Mouse (Mus musculus) yolk sac, embryonic 10.5 days (tissue): ENCODE data around the gene Tmem165.

Experiments
- DNase-seq: peaks from one replicate; pipeline ENCODE4 v3.0.0-alpha.2; 2017; ENCODE audit warnings: low spot score

The Tmem165 gene

DNA sequence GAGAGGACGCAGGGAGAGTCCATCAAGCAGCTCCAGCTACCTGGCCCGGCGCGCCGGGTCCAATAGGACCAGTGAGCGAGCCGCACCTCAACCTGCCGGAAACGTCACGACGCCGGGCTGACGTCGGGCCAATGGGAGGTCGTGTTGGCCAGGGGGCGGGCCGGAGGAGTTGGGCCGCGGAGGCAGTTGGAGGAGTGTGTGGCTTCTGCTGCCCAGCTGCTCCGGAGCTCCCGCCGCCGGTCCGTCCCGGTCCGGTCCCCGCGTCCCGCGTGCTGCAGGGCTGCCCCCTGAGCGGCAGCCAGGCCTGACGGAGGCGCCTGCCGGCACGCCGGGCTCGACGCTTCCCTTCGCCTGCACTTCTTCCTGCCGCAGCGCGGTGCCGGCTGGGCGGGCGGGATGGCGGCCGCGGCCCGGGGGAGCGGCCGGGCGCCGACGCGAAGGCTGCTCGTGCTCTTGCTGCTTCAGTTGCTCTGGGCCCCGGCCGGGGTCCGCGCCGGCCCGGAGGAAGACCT lies at the start of gene Tmem165:
Gene Tmem165 (plus strand): TSS at position 131 of the 512 bp plus-strand sequence.
- DNase-seq = peak; percentile 96

DNA sequence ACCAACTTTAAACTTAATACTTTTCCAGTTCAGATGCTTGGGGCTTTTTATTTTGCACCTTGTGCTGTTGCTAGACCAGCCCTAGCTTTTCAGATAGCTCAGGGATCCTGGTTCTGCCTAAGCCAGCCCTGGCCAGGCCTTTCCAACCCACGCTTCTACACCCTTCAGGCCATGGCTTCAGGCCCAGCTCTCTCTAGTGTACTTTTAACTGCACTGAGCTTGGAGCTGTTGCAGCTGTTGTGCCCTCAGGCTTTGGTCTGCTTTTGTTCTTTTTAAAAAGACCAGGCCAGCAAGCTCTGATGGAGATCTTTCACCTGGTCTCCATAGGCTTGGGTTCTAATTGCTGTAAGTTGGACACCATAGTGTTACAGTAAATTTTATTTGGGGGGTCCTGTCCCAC lies 48.0 kb upstream of the Tmem165 start:
- no peak for DNase-seq

DNA sequence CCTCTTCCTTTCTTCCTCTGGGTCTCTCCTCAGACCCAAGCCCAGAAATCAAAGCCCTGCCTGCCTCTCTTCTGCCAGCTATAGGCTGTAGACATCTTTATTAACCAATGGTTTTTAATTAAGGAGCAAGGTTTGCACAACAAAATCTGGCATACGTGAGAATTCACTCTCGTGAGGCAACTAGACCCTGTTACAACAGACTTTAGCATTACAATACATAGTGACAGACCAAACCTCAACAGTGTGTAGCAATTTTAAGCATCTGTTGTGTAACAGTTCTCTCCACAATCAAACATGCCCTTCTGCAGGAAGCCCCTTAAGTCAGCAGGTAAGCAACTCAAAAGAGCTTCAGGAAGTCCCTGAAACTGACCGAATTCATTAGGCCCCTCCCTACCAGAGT lies 47.4 kb upstream of the Tmem165 start:
- DNase-seq = no peak

DNA sequence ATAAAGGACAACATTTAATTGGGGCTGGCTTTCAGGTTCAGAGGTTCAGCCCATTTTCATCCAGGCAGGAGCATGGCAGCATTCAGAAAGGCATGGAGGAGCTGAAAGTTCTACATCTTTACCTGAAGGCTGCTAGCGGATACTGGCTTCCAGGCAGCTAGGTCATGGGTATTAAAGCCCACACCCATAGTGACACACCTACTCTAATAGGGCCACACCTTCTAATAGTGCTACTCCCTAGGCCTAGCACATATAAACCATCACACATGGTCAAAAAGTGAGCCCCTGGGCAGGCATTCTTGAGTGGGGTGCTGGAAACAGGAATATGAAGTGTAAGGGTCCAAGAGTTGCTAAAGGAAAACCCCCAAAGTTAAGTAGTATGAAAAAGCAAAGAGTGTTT lies 46.1 kb upstream of the Tmem165 start:
- no peak for DNase-seq

DNA sequence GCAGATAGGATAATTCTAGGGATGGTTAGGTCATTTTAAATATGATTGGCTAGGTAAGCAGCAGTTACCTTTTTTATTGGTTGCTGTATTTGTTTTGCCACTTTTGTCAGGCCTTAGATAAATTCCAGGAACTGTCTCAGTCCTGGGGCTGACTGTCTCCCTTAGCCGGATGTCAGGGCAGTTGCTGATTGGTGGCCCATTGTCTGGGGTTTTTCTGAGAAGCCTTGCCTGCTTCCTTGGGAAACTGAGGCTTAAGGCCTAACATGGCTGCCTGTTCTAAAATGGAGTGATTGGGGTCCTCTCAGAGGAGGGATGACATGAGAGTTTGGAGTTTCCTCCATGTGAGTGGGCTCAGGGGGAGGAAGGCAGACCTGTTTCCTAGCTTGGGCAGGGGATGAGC lies 45.6 kb upstream of the Tmem165 start:
- no peak for DNase-seq

DNA sequence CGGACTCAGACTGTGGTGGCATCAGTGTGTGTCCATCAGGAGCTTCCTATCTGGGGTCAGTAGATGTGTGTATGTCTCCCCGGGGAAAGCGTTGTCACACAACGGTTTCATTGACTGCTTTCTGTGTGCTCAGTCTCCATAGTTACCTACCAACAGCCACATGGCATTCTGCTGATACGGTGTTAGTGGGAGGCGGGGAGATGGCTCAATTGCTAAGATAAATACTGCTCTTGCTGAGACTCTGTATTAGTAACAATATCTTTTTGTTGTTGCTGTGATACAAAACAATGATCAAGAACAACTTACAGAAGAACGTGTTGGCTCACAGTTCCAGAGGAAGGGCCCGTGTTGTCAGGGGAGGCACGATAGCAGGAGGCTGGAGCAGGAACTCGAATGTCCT lies 45.2 kb upstream of the Tmem165 start:
- DNase-seq = peak; percentile 16

DNA sequence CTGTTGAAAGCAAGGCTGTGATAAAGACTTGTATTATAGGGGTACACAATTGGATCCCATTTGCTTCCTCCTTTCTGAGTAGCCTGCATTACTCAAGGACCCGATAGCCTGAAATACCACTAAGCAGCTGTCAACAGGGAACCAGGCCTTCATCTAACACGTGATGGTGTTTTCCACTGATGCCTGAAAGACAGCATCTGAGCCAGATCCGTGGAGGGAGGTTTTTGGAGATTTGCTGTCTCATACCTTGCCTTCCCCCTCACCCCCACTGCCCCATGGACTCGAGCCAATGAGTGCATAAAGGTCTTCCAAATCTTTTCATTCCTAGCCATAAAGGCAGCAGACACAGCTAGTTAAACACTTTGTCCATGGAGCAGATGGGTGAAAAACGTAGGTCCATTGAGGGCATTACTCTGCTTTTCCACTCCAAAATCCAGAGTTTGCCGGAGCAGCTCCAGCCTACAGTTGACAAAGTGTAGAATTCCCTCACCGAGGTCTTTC lies 44.5 kb upstream of the Tmem165 start:
- no peak for DNase-seq

DNA sequence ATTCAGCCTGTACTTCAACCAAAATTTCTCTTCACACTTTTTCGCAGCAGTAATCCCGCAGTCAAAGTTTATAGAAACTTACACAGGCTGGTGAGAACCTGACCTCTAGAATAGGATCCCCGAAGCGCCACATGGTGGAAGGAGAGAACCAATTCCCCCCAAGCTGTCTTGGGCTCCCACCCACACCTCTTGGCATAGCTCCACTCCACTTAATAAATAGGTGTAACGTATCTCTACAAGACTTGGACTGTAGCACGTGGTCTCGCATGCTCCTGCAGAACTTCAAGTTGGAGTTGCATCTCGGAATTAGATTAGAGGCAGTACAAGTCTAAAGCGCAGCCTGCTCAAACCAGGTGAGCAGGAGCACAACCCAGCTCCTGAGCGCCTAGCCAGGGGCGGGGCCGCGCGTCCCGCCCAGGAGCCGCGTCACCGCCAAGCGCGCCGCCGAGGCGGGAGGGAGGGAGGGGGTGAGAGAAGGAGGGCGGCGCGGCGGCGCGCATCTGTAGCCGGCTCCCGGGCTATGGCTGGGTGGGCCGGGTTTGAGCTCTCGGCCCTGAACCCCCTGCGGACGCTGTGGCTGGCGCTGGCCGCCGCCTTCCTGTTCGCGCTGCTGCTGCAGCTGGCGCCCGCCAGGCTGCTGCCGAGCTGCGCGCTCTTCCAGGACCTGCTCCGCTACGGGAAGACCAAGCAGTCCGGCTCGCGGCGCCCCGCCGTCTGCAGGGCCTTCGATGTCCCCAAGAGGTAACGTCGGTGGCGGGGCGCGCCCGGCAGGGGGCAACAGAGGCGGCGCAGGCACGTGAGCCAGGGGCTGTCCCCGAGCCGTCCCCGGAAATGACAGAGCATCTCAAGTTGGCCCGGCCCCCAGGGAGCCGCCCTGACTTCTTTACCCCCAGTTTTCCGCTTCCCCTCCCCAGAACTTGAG lies 43.6 kb upstream of the Tmem165 start, which contains the start of gene Srd5a3:
Gene Srd5a3 (plus strand): TSS at position 464 of the 922 bp plus-strand sequence.
- peak; percentile 96 for DNase-seq

DNA sequence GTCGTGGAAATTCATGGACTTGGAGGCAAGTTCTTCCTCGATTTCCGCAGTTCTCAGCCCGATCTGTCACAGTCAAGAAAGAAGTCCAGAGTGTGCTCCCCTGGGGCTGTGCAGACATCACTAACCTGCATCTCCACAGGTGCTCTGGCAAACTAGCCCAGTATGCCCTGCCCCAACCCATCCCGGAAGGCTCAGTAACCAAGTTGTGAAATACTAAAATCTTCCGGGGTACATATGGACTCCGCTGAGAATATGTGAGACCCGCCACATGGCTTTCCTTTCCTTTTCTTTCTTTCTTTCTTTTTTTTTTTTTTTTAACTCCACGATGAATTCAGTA lies 43.0 kb upstream of the Tmem165 start:
- DNase-seq = no peak

DNA sequence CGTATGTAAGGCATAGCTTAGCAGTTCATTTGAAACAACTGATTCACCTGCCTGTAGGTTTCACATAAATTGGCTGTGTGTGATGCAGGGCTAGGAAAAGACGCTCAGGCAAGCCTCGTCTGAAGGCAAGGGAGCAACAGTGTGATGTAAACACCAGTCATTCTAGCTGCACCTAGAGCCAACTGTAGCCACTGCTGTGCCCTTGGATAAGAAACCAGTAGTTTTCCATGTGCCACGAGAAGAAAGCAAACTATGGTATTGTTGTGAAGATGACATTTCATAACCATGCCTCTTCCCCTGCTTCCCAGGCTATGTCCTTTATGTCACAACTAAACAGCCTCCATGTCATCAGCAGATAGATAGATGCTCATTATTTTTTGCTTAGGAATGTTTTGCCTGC lies 40.3 kb upstream of the Tmem165 start:
- no peak for DNase-seq

DNA sequence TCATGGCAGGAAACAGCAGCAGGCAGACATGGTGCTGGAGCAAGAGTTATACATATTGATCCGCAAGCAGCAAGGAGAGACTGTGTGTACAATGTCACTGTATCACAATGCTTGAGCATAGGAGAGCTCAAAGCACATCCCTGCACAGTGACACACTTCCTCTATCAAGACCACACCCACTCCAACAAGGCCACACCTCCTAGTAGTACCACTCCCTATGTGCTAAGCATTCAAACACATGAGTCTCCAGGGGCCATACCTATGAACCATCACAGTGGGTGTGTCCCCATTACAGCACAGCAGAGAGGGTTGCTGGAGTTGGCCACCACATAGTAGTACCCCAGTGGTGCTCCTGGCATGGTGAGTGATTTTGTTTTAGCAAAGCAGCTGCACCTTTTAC lies 37.3 kb upstream of the Tmem165 start:
- DNase-seq = no peak

DNA sequence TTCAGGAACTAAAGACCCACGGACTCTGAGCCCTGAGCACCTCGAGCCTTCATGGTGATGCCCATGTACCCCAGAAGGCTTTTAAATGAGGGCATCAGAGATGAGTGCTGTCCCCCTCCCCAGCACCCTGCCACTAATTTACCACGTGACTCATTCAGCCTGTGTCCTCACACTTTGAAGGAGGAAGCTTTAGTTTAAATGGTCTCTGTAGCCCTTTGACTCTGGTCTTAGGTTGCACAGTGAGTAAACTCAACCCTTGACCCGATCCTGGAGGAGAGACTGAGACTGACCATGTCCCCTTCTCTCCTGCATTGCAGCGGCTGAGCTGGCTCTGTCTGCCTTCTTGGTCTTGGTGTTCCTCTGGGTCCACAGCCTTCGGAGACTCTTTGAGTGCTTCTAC lies 34.2 kb upstream of the Tmem165 start:
- DNase-seq = peak; percentile 62

DNA sequence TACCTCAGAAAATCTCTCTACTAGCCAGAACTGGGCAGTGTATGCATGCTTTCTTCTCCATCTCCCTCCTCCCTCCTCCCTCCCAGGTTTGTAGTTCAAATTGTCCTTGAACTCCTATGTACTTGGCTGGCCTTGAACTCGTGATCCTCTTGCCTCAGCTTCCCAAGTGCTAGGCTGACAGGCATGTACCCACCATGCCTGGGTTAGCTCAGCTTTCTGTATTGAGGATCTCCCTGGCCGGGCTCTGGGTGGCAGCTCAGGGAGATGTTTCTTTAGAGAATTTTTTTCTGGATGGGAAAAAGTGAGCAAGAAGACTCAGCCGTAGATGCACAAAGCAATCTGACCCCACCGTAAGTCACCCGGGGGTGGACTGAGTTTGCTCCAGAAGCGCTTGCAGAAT lies 30.7 kb upstream of the Tmem165 start:
- DNase-seq = no peak

DNA sequence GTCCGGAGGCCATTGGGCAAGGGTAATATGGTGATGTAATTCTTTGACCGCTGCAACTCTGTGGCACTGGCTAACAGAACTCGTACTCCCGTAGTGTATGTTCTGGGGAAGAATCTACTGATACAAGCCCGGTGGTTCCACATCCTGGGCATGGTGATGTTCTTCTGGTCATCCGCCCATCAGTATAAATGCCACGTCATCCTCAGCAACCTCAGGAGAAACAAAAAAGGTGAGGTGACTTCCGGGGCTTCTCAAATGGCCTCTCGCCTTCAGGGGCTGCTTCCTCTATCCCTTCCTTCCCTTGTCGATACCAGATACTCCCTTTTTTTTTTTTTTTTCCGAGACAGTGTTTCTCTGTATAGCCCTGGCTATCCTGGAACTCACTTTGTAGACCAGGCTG lies 30.2 kb upstream of the Tmem165 start:
- DNase-seq = no peak

DNA sequence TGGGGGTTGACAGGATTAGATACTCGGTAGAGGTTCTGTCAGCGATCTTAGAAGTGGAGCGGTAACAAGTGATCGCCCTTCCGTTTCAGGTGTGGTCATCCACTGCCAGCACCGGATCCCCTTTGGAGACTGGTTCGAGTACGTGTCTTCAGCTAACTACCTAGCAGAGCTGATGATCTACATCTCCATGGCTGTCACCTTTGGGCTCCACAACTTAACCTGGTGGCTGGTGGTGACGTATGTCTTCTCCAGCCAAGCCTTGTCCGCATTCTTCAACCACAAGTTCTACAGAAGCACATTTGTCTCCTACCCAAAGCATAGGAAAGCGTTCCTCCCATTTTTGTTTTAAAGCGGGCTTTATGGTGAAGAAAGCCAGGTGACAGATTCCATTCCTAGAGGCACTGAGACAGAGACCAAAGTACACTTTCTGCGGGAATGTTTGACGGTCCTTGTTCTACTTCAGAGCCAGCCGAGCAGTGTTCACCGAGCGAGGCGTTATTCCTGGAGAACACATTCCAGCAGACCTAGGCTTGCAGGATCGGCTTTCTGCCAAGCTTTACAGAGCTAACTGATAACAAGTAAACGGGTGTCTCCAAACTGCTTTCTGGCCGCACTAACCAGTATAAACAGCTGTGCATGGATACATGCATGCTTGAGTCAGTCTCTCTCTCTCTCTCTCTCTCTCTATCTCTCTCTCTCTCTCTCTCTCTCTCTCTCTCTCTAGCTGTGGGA lies 29.1 kb upstream of the Tmem165 start:
- DNase-seq = peak; percentile 82

DNA sequence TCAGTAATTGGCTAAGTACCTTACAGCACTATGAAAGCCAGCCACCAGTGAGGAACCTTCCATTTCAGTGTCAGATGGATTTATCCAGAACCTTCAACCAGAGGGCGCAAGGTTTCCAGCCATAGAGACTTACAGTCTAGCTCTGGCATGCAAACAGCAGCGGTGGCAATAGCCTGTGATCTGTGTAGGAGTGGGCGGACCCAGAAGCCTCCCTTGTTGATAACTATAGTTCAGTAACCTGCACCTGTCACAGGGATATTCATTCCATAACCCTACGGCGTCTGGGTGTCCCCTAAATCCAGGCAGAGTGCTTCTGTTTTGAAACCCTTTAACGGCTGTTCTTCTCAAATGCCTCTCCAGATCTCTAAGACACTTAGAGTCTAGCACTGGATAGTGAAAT lies 24.1 kb upstream of the Tmem165 start:
- DNase-seq = no peak

DNA sequence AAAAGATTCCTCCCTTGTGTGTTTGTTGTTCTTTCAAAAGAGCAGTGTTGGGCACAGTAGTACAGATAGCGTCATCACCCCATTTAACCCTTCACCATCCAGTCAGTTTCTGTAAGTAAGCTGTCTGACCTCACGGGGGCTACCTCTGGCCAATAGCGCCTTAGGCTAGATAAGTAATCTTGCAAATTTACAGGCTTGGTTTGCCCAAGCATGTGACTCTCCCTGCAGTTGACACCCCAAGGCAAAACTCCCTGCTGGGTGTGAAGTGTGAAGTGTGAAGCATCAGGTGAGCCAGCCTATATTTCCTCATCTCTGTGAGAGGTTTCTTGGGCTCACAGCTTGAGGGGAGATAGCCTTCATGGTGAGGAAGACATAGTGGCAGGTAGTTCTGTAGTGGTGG lies 23.6 kb upstream of the Tmem165 start:
- DNase-seq = no peak

DNA sequence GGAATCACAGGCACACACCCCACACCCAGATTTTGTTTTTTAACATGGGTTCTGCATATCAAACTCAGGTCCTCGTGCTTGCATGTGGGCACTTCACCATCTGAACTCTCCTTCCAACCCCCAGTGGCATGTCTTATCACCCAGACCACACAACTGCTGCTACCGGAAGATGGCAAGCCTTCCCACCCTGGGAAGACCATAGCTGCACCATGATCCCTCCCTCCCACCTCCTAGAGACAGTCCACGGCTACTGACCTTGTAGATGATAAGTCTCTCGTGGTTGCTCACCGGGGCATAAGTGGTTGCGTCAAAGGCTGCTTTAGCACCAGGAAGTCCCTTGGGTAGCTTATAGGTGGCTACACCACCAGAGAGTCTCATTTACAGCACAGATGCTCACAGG lies 22.2 kb upstream of the Tmem165 start:
- no peak for DNase-seq

DNA sequence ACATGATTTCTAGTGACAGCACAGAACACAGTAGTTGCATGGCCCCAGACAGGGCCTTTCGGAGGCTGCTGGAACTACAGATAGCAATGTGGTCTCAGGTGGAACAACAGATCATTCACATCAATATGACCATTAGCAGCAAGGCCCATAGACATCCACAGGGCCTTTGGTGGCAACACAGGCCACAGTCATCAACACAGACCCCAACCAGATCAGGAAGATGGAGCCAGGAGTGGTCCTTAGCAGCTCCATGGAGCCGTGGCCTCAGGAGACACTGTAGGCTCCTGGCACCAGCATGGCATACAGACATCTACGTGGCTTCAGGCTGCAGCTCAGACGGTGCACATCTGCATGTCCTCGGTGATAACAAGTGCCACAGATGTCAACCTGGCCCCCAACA lies 20.8 kb upstream of the Tmem165 start:
- no peak for DNase-seq

DNA sequence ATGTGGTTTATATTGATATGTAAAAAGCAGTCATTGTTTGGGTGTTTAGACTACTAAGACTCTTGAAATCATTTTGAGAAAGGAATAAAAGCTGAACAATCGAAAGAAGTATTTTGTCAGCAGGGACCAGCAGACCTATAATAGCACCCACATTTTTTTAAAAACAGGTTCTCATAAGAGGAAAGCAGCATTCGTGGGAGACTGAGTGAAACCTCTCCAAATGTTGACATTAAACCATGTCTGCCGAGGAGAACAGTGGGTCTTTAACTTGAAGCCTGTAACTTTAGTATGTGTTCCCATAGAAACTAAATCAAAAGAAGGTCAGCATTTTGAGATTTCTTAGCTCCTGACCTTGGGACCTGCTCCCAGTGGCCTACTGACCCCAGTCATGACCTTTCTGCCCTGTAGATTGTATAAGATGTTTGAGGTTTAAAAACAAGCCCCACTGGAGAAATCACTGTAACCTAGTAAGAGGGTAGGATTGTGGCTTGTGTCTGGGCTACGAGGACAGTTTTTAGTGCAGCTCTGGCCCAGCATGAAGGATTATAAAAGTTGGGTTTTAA lies 19.8 kb upstream of the Tmem165 start:
- no peak for DNase-seq

DNA sequence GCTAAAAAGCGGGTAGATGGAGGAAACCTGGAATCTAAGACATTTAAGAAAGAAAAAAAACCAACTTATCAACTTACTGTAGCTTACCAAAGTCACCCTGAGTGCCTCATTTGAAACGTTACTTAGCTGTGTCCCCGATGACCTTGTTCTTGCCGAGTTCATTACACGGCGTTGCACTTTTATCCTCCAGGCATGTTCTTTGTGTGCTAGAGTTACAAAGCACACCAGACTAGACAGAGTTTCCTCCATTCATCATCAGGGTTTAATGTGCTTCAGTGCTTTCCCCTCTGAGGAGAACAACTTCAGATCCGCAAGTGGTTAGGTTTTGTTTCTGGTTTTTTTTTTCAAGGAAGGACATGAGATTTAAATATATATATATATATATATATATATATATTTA lies 18.9 kb upstream of the Tmem165 start:
- no peak for DNase-seq

DNA sequence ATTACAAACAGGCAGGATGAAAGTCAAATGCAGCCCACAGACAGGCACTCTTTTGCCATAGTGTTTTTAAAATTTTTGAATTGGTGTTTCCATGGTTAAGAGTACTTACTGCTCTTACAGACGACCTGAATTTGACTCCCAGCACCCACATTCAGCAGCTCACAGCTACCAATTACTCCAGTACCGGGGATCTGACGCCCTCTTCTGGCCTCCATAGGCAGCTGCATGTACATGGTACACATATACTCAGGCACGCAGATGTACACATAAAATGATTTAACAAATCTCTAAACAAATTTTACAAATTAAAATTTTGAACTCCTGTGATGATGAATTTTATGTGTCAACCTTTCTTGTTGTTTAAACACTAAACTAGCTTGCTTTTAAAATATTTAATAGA lies 13.2 kb upstream of the Tmem165 start:
- DNase-seq = no peak

DNA sequence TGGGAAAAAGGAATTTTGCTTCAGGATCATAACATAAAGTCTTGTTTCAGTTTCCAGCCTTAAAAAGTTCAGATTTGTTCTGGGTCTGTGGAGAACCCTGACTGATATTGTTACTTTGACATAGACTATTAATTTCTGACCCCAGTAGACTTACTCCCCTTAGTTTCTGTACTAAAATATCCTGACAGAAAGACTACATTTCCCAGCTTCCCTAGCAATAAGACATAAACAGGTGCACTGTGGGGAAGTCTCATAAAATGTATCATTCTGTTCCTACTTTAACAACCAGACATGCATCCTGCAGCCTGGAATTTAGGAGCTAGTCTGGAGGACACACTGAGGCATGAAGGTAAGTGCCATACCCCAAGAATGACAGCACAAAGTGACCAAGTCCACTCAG lies 12.6 kb upstream of the Tmem165 start:
- DNase-seq = no peak
